Mouse (Mus musculus) intestine, embryonic 15.5 days (tissue): ENCODE data around the gene Nmnat1. TPM values are rescaled to one million over a fixed set of nuclear protein-coding genes. Genes with fewer than 3 reads are reported as not detected.
A peak's percentile ranks its signal among the peaks of the same experiment; 100 is the strongest.

Source experiments
- ATAC-seq: fragments of 200-750 bp; cut with Nextera tagmentation; 2 replicates; pipeline ENCODE4 v1.8.0; 2017; ENCODE audit warnings: moderate TSS enrichment, moderate library complexity
- H3K27ac ChIP-seq: fragments of 300-500 bp; sonication (generic); 2 replicates; pipeline ENCODE4 v1.5.1; 2015; ENCODE audit warnings: mild to moderate bottlenecking, inconsistent platforms
- H3K27me3 ChIP-seq: fragments of 300-500 bp; sonication (generic); replicated peaks from 2 replicates; pipeline ENCODE4 v1.6.1; 2015; ENCODE audit warnings: inconsistent platforms
- H3K36me3 ChIP-seq: fragments of 300-500 bp; sonication (generic); 2 replicates; pipeline ENCODE4 v1.6.1; 2015; ENCODE audit warnings: inconsistent platforms
- H3K4me1 ChIP-seq: fragments of 300-500 bp; sonication (generic); replicated peaks from 2 replicates; pipeline ENCODE4 v1.6.1; 2015; ENCODE audit warnings: inconsistent platforms
- H3K4me2 ChIP-seq: fragments of 300-500 bp; sonication (generic); replicated peaks from 2 replicates; pipeline ENCODE4 v1.6.1; 2015; ENCODE audit warnings: mild to moderate bottlenecking, inconsistent platforms
- H3K4me3 ChIP-seq: fragments of 300-500 bp; sonication (generic); replicated peaks from 2 replicates; pipeline ENCODE4 v1.5.1; 2015; ENCODE audit warnings: inconsistent platforms
- H3K9ac ChIP-seq: fragments of 300-500 bp; sonication (generic); 2 replicates; pipeline ENCODE4 v1.6.1; 2015; ENCODE audit warnings: inconsistent platforms
- H3K9me3 ChIP-seq: fragments of 300-500 bp; sonication (generic); 2 replicates; pipeline ENCODE4 v1.6.1; 2016; ENCODE audit warnings: inconsistent platforms
- WGBS: fragments of 180-500 bp; shearing (Covaris S2); methylation state at CpG from one replicate; pipeline ENCODE4 v1.1.7; 2015; 5-methylcytosine and 5-hydroxymethylcytosine counted together
- polyA plus RNA-seq: library from polyadenylated mRNA; unstranded; fragments of >200 nt; fragmentation: Nextera tagmentation; extraction: Ambion mirVana; gene quantifications from 2 replicates; pipeline ENCODE4 v1.2.1, GENCODE M21; 2015

Gene Nmnat1
- polyA plus RNA-seq = 13.3 TPM in 2 replicates

DNA sequence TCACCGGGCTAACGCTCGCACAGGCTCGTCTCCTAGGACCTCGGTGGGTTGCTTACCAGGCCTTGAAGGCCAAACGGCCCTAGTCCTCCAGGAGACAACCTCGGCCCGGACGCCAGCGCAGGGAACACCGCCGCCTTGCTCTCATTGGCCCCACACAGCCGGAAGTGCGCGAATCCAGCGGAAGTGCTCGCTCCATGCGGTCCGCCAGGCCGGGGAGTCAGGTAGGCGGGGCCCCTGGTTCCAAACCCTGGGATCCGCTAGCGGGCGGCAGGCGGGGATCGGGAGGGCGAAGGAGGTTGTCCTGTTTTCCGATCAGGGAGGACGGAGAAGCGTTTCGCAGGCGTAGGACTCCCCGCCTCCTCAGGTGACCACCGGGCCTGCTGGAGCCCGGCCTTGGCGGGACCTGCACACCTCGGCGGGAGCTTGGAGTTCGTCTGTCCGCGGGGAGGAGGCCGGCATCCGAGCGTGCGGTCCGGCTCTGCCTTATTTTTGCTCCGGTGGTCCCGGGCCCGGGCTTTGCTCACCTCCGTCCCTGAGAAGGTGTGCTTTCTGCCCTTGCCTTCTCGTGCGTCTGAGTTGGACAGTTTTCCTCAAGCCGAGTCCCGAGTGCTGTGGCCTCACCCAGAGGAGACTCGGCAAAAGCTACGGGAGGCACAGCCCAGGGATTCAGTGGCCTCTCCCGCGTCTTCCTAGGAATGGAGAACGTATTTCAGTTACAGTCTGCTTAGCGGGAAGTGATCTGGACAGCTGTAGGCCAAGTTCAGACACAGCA is at the start of gene Nmnat1, which contains the start of gene Lzic:
Nmnat1 (minus strand) TSS at position 150 of the 772 bp plus-strand sequence.
Lzic (plus strand) TSS at position 177 of the 772 bp plus-strand sequence.
- under 1% methylated on average over 60 of the region's 60 CpGs for WGBS
- peak within 1 kb of the TSS; percentile 77 for H3K4me3 ChIP-seq

DNA sequence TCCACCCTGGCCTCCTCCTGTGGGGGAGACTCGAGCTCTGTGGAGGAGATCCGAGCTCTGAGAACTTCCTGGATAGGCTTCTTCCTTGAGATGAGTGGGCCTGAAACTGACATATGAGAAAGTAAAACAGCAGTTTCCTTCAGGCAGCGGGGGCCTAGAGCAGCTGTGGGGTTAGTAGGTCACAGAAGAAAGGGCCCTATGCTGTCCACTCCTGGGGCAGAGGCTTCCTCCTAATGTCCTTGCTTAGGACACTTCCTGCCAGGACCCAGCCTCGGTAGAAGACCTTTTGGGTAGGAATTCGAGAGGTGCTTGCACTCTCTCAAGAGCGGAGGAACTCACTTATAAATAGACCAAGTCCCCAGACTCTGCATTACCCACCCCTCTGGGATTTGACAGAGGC is 44.7 kb upstream of the Nmnat1 start:
- no peak for ATAC-seq
- H3K27ac ChIP-seq = no peak overlapping the region
- H3K9ac ChIP-seq = no peak overlapping the region
- no peaks in the 10 kb centered on the region for H3K36me3 ChIP-seq
- H3K4me1 ChIP-seq = peaks cover 16% of the 10 kb centered on the region
- H3K9me3 ChIP-seq = no peaks in the 10 kb centered on the region
- 53% methylated on average over 6 of the region's 6 CpGs for WGBS
- no peak overlapping the region for H3K4me2 ChIP-seq
- H3K27me3 ChIP-seq = no peaks in the 10 kb centered on the region
- H3K4me3 ChIP-seq = no peak overlapping the region

More for the DNA sequence above, at the start of gene Nmnat1, which contains the start of gene Lzic:
- Histone ChIP-seq H3K4me2 (peak within 1 kb of the TSS; percentile 85), H3K27ac (peak within 1 kb of the TSS; percentile 78), H3K9me3 (no peaks in the 10 kb centered on the region), H3K36me3 (peaks cover 16% of the 10 kb centered on the region), H3K27me3 (no peaks in the 10 kb centered on the region), H3K4me1 (peaks cover 6% of the 10 kb centered on the region; the same call in 1 of the 2 replicates), H3K9ac (peak within 1 kb of the TSS; percentile 81)
- ATAC-seq = peak; percentile 97

DNA sequence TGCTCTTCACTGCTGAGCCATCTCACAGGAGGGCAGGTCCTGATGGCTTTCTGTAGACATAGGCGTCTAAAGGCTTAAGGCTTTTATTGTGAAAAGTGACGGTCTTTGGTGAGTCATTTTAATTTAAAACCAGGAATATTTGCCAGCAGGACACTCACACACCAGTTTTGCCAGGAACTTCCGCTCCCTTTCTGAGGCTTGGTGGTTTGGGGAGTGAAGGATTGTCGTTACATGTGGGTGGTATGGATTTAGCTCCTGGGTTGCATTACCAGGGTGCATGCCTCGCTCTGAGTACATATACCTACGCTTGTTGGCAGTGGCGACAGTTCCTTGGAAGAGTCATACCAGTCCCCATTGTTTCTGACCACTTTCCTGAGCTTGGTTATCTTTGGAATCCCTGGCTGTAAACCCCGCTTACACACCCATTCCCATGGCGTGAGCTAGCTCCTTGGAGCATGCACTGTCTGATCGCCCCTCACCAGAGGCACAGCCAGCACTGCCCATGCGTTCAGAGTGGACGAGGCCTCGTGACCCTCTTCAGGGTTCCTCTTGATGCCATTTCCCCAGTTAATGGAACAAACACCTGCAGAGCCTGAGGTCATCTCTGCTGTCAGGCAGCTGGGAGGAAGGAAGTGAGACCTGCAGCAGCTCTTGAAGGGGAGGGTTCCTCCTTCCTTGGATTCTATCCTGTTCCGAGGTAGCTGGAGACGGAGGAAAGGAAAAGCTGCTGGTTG is 42.8 kb upstream of the Nmnat1 start:
- Histone ChIP-seq H3K4me2 (no peak overlapping the region), H3K4me1 (peaks cover 17% of the 10 kb centered on the region), H3K9ac (no peak overlapping the region), H3K4me3 (no peak overlapping the region), H3K36me3 (no peaks in the 10 kb centered on the region), H3K27me3 (no peaks in the 10 kb centered on the region), H3K27ac (no peak overlapping the region), H3K9me3 (no peaks in the 10 kb centered on the region)
- peak; percentile 52 for ATAC-seq
- WGBS = 69% methylated on average over 15 of the region's 15 CpGs

DNA sequence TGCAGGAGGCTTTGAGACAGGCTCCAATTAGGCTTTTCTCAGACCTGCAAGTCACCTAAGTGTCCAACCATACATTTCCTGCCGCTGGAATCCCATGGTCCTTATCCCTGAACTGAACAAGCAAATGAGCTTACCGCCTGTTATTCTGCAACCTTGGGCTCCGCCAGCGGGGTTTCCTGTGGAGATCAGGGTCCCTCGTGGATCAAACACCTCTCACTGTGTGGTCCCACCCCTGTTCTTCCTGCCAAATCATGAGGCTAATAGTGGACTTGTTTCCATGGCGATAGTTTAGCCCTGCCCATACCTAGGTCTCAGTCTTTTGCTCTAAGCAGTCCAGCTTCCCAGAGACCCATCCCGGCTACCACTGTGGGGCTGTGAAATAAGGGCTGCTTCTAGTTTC is 41.3 kb upstream of the Nmnat1 start:
- Histone ChIP-seq H3K9ac (no peak overlapping the region), H3K4me2 (no peak overlapping the region), H3K4me3 (no peak overlapping the region), H3K27me3 (no peaks in the 10 kb centered on the region), H3K36me3 (no peaks in the 10 kb centered on the region), H3K4me1 (peaks cover 19% of the 10 kb centered on the region), H3K9me3 (no peaks in the 10 kb centered on the region), H3K27ac (no peak overlapping the region)
- whole genome bisulfite sequencing = 34% methylated on average over 7 of the region's 7 CpGs
- peak; percentile 41; the same call in 1 of the 2 replicates for ATAC-seq

DNA sequence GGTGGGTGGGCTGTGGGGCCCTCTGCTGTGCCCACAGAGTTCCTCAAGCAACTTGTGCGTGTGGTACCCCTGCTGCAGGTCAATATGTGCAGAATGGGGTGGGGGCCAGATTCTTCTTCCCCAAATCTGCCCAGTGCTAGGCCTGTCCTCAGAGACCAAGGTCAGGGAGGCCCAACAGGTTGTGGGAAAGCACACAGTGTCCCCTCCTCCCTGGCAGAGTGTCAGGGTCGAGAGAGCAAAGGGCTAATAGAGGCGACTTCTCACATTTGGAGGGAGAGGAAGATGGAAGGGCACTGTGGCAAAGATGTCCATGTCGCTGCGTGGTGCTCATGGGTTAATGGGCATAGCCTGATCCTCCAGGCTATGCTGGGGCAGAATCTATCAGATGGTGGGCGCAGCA is 40.8 kb upstream of the Nmnat1 start:
- no peak overlapping the region for H3K4me2 ChIP-seq
- ATAC-seq = no peak

DNA sequence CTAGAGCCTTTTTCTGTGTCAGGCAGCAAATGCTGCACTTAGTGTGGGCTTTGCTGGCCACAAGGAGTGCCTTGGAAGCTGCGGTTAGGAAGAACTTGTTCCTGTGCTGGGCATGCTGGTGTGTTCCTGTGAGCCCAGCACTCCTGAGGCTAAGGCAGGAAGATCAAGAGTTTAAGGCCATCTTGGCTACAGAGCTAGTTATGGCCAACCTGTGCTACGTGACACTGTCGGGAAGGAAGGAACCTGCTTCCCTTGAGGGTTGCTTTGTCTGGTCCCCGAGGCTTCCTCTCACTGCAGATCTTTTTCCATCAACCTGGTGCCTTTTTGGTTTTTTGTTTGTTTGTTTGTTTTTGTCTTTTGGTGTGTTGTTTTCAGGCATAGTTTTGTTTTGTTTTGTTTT is 40.2 kb upstream of the Nmnat1 start:
- no peaks in the 10 kb centered on the region for H3K9me3 ChIP-seq
- no peak for ATAC-seq
- 87% methylated on average over 4 of the region's 4 CpGs for WGBS
- H3K36me3 ChIP-seq = no peaks in the 10 kb centered on the region
- no peaks in the 10 kb centered on the region for H3K27me3 ChIP-seq
- H3K4me1 ChIP-seq = peaks cover 24% of the 10 kb centered on the region
- H3K27ac ChIP-seq = no peak overlapping the region
- no peak overlapping the region for H3K4me2 ChIP-seq
- H3K4me3 ChIP-seq = no peak overlapping the region
- no peak overlapping the region for H3K9ac ChIP-seq

More for the DNA sequence above, 40.8 kb upstream of the Nmnat1 start:
- 65% methylated on average over 6 of the region's 6 CpGs for WGBS
- H3K9me3 ChIP-seq = no peaks in the 10 kb centered on the region
- no peaks in the 10 kb centered on the region for H3K36me3 ChIP-seq
- H3K9ac ChIP-seq = no peak overlapping the region
- peaks cover 24% of the 10 kb centered on the region for H3K4me1 ChIP-seq
- H3K4me3 ChIP-seq = no peak overlapping the region
- no peak overlapping the region for H3K27ac ChIP-seq
- no peaks in the 10 kb centered on the region for H3K27me3 ChIP-seq

DNA sequence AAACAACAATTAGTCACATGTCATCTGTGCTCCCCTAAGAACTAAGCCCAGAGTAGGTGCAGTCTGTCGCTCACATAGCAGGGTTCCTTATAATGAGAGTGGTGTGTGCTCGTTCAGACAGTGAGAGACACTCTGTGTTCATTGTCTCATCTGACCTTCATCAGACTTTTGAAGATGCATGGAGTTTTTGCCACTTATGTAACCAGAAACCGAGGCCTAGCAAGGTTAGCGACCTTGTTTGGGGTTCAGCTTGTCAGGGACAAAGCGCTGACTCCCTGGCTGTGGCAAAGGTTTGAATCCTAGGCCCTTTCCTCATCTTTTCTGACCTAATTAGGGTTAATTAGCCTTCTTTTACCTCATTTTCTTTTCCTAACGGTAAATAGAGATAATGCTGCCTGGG is 39.0 kb upstream of the Nmnat1 start:
- H3K27ac ChIP-seq = no peak overlapping the region
- no peaks in the 10 kb centered on the region for H3K27me3 ChIP-seq
- H3K4me3 ChIP-seq = no peak overlapping the region
- no peaks in the 10 kb centered on the region for H3K36me3 ChIP-seq
- ATAC-seq = no peak
- no peaks in the 10 kb centered on the region for H3K9me3 ChIP-seq
- H3K9ac ChIP-seq = no peak overlapping the region
- 87% methylated on average over 6 of the region's 6 CpGs for WGBS
- no peak overlapping the region for H3K4me2 ChIP-seq
- peaks cover 24% of the 10 kb centered on the region for H3K4me1 ChIP-seq

DNA sequence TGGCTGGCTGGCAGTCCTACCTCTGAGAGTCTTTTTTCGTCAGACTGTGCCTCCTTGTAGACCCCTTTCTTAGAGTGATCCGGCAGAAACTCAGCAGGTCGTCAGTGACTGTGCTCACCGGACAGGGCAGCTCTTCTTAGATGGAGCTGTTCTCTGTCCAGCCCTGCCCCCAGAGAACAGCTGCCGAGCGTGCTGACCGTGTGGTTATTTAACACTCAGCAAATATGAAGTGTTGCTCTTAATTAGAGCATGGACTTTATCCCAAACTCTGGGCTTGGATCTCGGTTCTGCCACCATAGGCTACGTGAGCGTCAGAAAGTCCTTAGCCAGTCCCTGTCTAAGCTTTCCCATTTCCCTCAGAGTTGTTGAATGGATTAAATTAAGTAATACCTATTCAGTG is 36.3 kb upstream of the Nmnat1 start:
- no peaks in the 10 kb centered on the region for H3K9me3 ChIP-seq
- no peaks in the 10 kb centered on the region for H3K27me3 ChIP-seq
- no peaks in the 10 kb centered on the region for H3K36me3 ChIP-seq
- H3K4me3 ChIP-seq = no peak overlapping the region
- no peak overlapping the region for H3K27ac ChIP-seq
- no peak for ATAC-seq
- H3K4me2 ChIP-seq = no peak overlapping the region
- peaks cover 17% of the 10 kb centered on the region for H3K4me1 ChIP-seq
- 70% methylated on average over 10 of the region's 10 CpGs for WGBS
- H3K9ac ChIP-seq = no peak overlapping the region

DNA sequence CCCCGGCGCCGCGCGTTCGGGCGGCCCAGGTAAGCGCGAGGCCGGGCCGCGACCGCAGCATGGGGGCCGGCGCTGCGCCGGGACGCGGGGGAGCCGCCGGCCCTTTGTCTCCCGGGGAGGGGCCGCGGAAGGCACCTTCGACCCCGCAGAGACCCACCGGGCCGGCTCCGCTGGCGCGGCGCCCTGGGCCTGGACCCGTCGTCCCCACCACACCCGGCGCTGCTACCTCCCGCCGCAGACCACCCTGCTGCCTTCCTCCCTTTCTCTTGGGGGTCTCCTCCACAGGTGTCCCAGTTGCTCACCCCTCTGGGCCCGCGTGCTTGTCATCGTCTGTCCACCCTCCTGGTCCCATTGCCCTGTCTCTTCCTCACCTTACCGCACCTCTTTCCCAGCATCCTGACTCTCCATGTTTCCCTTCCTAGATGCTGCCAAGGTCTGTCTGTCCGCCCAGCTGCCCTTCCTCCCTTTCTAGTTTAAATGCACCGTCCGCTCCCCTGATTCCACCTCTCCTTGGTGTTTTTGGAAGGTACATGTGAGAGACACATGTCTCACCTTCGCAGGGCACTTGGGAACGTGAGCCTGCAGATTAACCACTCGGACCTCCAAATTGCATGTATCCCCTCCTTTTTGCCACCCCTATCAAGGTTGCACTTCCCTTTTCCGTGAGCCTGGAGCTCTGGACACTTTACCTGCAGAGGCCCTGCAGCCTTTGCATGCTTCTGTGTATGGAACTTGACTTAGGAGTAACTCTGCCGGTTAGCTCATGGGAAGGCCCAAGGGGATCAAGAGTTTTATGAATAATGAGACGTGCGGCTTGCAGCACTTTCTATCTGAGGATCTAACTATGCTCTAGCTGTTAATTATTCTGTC is 33.6 kb upstream of the Nmnat1 start:
- no peak overlapping the region for H3K27ac ChIP-seq
- WGBS = 3% methylated on average over 52 of the region's 52 CpGs
- H3K9me3 ChIP-seq = no peaks in the 10 kb centered on the region
- H3K9ac ChIP-seq = peak overlapping the region; percentile 75
- no peaks in the 10 kb centered on the region for H3K27me3 ChIP-seq
- no peaks in the 10 kb centered on the region for H3K36me3 ChIP-seq
- peak overlapping the region; percentile 81 for H3K4me3 ChIP-seq
- H3K4me2 ChIP-seq = peak overlapping the region; percentile 90
- no peak for ATAC-seq
- peaks cover 9% of the 10 kb centered on the region; the same call in 1 of the 2 replicates for H3K4me1 ChIP-seq

DNA sequence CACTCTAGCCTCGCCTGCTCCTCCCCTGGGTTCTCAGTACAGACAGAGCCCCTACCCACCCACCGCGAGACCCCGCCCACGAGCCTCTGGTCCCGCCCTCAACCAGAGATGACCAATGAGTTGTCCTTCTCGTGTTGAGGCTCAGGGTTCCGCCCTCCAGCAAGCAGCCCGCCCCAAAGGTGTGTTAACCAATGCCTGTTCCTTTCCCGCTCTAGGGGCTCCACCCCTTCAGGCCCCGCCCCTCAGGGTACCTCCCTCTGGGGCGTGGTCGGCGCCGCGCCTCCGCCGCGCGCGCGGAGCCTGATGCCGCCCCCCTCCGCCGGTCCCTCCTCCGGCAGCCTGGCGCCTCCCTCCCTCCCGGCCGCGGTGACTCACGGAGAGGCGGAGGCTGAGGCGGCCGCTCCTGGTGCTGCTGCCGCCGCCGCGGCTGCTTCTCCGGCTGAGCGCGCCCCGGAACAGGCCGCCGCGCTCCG is 32.9 kb upstream of the Nmnat1 start, which contains the start of gene Ctnnbip1:
Ctnnbip1 (plus strand) TSS at position 369 of the 473 bp plus-strand sequence.
- Histone ChIP-seq H3K4me1 (peaks cover 9% of the 10 kb centered on the region; the same call in 1 of the 2 replicates), H3K36me3 (no peaks in the 10 kb centered on the region), H3K9ac (peak within 1 kb of the TSS; percentile 75), H3K27ac (no peak within 1 kb of the TSS), H3K4me3 (peak within 1 kb of the TSS; percentile 81), H3K9me3 (no peaks in the 10 kb centered on the region), H3K4me2 (peak within 1 kb of the TSS; percentile 90), H3K27me3 (no peaks in the 10 kb centered on the region)
- ATAC-seq = peak; percentile 99
- WGBS = 0% methylated on average over 36 of the region's 46 CpGs

DNA sequence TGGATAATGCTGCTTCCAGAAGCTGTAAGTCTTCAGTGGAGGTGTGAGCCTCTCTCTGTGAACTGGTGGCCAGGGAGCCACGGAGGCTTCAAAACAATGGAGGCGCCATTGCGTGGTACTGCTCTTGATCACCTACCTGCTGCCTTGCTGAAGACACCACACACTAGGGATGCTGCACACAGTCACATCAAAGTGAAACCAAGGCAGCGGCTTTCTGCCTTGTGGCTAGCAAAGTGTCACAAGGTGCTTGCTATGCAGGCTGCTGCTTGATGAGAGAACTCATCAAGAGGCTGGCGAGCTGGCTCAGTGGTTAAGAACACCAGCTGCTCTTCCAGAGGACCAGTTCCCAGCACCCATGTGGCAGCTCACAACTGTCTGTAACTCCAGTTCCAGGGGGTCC is 30.7 kb upstream of the Nmnat1 start:
- Histone ChIP-seq H3K36me3 (no peaks in the 10 kb centered on the region), H3K4me1 (no peaks in the 10 kb centered on the region), H3K9me3 (no peaks in the 10 kb centered on the region), H3K4me2 (no peak overlapping the region), H3K27me3 (no peaks in the 10 kb centered on the region), H3K9ac (no peak overlapping the region), H3K27ac (no peak overlapping the region), H3K4me3 (no peak overlapping the region)
- WGBS = 88% methylated on average over 5 of the region's 5 CpGs
- no peak for ATAC-seq
